Mouse (Mus musculus): ENCODE measurements around the gene Tekt3.

GRCm38 (mm10) chr11:63119791-63120190 is 58.3 kb downstream of the Tekt3 start:
- TF ChIP-seq CTCF (IDR thresholded peaks at IDR 0.05; ENCODE audit: borderline replicate concordance, insufficient read depth, low read length) = no peak
- no peak for TF ChIP-seq POLR2A (IDR thresholded peaks at IDR 0.05; ENCODE audit: low read depth, low read length)

Data from embryonic fibroblast, embryonic 13.5 days (primary cell).